Mouse (Mus musculus): Measurements from ENCODE around the gene 4930522H14Rik.

4930522H14Rik gene

DNA sequence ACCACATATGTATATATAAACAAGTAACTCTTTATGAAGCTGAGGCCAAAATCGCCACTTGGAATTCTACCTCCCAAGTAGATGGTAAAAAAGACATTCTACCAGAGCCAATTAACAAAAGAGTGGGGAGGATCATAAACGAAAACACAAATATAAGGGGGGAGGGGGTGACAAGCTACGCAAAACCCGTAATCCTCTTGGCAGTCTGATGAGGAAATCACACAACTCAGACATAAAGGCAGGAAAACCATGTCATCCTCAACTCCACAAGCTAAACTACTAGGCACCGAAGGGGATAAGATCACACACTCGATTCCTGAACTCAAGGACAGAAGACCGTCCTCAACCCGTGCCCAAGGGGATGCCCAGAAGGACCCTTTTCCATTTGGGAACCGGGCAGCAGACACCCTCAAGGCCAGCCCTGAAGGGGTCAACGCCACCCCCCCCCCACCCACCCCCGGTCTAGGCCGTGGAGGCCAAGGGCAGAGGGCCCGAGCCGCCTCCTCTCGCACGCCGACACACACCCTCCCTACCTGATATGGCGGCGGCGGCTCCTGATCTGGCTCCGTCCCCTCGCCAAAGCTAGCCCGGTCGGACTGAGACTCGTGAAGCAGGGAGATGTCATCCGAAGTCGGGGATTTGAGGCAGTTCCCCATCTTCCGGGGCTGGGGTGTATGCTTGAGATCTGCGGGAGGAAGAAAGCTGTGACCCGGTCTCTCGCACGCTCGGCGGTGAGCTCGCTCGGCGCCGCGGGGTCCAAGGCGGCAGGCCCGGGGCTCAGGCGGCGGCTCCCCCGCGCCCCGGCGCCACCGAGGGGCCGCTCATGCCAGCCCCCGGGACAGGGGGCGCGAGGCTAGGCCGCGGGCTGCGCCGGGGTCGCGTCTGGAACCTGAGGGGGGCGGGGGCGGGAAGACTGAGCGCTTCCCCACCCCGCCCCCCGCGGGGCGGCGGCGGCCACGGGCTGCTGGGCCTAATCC is 55.2 kb downstream of the 4930522H14Rik start:
- no peak for DNase-seq (ENCODE audit: low read depth)

DNA sequence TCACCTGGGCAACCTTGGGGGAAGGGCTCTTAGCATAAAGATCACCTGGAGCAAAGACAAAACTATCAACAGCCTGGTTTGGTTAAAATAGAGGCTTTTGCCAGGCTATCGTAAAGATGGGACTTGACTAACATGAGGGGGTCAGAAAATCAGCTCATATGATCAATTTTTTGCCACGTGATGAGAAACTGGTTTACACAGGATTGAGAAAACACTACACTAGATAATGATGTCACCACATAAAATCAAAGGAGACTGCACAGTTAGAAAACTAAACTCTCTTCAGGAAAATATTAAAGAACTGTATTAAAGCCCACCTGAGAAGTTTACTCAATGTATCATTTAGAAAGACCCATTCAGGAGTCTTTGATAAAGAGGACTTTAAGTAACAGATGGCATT is 56.0 kb downstream of the 4930522H14Rik start:
- DNase-seq (ENCODE audit: low read depth) = no peak

- DNase-seq (ENCODE audit: low read depth) = no peak
These were observed 58.5 kb downstream of the 4930522H14Rik start for GRCm38 (mm10) chr4:109472566-109472965.

DNA sequence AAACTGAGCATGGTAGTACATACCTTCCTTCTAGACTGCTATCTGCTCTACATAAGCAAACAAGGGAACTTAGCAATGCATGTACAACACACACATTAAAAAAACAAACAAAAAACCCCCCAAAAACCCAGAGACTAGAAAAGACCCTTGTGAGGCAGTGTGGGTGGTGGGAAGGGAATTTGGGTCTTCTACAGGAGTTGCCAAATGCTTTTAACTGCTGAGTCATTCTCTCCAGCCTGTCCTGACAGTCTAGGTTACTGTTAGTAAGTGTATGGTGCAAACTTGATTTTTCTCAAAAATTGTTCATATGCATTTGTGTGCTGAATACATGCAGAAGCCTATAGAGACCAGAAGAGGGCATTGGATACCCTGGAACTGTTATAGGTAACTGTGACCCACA is 59.5 kb downstream of the 4930522H14Rik start:
- DNase-seq (ENCODE audit: low read depth) = no peak

DNA sequence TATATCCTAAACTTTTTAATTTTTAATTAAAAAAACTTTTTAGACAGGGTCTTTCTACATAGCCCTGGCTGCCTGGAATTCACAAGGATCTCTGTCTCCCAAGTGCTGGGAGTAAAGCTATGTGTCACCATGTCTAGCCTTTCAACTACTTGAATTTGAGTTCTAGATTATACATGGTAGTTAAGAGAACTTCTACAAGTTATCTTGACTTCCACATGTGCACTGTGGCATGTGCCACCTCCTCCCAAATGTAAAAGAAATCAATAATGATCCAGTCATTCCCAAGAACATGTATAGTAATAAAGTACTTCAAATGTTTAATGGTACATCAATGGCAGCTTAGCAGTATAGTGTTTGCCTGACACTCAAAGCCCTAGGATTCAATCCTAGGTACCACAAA is 63.4 kb downstream of the 4930522H14Rik start:
- no peak for DNase-seq (ENCODE audit: low read depth)

DNA sequence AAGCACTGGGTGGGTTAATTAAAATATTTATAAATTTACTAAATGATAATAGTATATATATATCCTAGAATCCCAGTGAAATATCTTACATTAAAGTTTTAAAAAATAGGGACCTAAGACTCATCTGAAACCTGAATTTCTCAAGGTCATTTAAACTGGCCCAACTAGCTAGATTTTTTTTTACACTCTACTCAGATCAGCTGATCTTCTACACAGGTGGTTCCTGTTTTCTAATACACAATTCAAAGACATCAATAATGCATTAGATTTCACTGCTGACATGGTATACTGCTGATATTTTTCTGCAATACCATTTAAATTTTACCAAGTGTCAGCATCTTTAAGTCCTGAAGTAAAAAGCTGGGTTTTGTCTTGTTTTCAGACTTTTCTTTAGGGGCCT is 67.2 kb downstream of the 4930522H14Rik start:
- no peak for DNase-seq (ENCODE audit: low read depth)

GRCm38 (mm10) chr4:109460421-109461179 is 70.5 kb downstream of the 4930522H14Rik start:
- peak; percentile 69 for DNase-seq (ENCODE audit: low read depth)

DNA sequence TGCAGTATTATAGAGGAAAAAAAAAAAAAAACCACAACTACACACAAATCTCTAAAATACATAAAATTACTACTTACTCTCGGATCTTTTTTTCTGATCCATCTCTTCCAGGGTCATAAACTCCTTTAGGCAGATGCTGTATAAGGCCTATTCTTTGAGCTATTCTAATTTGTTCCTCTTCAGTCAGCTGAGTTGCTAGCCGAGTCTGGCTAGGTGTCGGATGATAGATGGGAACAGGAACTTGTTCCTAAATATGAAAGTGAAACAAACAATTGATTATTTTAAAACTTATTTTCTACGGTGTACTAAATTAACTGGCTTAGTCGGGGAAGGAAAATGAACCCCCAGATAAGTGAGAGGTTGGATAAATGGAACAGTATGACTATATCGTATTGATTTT is 74.3 kb downstream of the 4930522H14Rik start:
- DNase-seq (ENCODE audit: low read depth) = no peak
